Mouse (Mus musculus): ENCODE results near the gene Zic5.
"Not testable (repeated sequence)": the region's sequence is repeated elsewhere in the genome, so short reads cannot be mapped to it uniquely, and the experiment has no call there.

Zic5 gene

DNA sequence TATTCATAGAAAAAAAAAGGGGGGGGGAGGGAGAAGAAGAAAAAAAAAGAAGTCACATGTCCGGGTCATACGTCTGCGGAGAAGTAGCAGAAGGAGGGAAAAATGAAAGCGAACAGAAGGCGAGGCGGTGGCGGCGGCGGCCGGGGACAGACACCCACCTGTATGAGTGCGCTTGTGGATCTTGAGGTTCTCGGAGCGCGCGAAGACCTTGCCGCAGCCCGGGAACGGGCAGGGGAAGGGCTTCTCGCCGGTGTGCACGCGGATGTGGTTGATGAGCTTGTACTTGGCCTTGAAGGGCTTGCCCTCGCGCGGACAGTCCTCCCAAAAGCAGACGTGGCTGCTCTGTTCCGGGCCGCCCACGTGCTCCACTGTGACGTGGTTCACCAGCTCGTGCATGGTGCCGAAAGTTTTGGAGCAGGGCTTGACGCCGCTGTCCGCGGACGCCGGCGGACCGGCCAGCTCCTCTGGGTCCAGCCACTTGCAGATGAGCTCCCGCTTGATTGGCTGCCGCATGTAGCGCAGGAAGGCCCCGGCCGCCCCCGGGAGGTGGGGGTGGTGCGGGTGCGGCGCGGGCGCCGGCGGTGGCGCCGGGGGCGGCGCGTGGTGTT, 1.6 kb downstream of the Zic5 start:
- peak; percentile 33 for DNase-seq

DNA sequence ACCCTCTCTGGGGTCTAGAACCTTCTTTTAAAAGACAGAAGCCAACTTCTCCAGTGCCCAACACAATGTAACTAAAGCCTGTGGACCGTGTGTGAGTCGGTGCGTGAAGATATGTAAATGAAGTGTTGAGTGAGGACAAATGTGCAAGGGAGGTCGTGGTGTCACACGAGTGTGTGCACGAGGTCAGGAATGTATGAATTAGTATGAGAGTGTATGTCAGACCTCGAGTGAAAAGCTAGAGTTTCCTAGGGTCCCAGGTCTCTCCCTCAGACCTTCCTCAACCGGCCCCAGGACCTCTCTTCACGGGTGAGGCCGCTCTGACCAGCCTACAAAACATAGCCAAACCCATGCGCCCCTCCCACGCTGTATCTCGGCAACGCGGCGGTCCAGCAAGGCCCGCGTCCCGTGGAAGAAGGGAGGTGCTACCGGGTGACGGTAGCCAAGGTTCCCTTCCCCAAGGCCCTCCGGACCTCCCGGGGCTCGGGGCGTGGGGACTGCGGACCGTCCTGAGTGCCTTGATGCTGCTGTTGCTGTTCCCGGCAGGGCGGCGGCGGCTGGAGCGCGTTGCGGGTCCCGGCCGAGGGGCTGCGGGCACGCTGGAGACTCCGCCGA, 2.3 kb downstream of the Zic5 start:
- no peak for DNase-seq

DNA sequence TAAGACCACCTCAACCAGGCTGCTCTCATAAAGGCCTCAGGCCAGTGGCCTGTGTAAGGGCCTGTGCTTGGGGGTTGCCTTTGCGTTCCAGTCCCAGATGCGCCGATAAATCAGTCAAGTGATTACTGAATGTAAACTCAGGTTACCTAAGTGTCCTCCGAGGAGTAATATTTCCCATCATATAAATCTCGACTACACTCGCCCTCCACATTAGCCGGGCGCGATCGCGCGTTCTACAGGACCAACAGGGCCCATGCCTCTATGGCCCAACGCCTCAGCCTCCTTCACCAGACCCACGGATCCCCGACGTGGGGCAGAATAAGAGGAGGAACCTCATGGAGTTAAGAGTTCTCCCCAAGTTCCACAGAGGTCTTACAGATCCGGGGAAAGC, 2.8 kb downstream of the Zic5 start:
- DNase-seq, result no peak

DNA sequence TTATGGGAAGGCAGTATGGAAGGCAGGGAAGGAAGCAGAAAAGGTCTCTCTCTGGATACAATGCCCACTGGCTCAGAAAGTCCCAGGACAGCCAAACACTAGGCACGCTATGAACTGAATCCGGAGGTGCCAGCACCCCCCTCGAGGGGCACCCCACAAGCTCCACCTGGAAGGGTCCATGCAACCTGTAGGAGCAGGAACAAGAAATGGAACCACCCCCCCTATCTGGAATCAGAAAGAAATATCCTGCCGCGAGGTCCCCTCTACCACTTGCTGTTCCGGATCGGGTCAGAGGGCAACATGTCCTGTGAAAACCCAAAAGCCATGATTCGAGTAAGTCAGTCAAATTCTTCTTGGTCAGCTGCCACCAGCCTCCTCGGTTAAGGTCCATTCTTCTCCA, 3.5 kb downstream of the Zic5 start:
- no peak for DNase-seq

DNA sequence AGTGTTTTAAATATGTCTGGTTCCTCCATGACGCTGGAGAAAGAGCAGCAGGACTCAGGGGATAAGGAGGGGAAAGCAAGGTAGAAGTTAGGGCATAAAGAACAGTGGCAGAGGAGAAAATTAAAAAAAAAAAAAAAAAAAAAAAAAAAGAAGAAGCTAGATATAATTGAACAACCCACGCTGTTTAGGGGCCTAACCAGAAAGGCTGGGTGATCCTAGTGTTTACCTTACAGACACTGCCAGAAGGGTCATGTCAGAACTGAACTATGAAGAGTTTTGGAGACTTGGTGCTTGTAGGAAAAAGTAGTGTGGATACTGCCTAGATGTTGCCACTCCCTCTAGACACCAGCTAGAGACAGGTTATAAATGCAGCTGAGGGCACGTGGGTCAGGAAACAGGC, 4.0 kb downstream of the Zic5 start:
- DNase-seq, result no peak

DNA sequence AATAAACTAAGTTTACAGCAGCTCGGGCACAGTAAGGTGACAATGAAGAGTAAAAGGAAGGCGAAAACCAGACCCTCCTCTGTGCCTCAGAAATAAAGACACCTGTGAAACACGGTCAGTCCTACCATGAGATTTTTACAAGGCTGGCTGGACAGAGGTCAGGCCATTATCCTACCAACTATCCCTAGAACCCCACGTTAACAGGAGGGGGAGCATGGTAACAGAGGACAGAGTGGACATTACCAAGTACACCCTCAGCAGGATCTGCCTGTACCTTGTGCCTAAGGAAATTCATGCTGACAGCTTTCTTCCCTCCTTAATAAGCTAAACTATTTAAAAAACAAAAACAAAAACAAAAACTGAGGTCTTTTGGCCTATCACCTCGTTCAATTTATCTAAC, 5.3 kb downstream of the Zic5 start:
- no peak for DNase-seq

DNA sequence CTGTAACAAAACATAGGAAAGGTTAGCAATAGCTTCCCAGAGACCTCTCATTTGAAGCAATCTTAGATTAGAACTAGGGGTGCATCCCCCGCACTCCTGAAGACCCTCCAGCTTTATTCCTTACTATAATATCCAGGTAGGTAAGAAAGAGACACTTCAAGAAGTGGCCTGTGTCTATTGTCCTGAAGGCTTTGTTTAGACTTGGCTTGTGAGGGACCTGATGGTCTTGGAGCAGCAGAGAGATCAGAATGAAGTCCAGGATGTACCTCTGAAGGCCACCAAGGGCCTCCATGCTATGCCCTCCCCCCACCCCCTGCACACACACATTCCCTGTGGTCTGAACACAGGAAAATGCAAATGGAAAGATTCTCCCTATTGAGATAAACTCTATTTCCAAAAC, 5.7 kb downstream of the Zic5 start:
- no peak for DNase-seq

DNA sequence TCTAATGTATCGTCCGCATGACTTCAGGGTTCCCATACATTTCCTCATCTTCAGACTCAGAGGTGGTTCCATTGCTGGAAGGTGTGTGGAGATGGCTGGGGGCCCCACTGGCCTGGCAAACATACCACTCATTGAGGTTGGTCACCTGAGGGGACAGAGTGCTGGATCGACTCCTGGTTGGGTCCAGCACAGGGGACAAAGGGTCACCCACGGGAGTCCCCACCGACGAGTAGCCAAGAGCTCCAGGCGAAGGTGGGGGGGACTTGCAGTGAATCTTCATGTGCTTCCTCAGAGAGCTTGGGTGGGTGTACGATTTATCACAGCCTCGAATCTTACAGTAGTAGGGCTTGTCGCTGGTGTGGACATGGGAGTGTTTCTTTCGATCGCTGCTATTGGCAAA, 6.1 kb downstream of the Zic5 start:
- DNase-seq, result not testable (repeated sequence)

DNA sequence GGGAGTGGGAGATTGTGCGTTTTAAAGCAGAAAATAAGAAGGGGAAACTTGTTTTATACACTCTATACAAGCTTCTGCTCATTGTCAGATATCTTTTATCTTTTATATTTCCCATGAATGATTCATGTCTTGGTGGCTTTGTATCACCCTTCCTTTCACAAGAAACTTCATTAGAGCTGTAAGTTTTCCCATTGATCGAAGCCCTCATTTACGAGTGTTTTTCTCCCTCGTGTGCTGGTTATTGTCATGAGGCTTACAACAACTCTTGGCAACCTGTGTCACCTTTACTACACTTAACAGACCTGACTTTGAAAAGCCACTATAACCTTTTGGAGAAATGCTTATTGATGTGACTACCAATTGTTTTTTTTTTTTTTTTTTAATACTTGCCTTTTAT, 9.9 kb downstream of the Zic5 start:
- no peak for DNase-seq

DNA sequence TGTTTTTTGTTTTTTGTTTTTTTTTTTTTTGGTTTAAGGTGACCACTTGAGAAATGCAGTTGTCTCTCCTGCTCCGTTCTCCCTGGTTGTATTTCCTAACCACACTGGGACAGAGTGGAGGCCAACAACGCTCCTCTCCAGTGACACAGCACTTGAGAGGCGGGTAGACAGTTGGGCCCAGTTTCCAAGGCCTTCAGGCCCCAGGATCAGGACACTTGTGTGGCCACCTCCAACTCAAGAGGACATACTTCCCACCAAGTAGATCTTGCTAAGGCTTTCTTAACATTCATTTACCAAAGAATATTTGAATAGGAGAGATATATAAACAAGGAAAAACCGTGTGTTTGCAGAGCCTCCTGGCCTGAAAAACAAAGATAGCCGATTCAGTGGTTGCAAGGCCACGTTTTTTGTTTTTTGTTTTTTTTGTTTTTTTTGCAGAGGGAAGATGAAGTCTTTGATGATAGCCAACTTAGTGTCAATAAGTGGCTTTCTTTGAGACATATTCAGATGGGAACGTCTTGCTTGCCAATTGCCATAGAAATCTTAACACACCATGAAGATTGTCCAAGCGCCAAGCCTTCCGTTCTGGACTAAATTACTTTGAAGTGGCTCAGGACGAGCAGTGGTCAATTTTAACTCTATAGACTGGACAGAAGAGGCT, 10.4 kb downstream of the Zic5 start:
- DNase-seq, result no peak

DNA sequence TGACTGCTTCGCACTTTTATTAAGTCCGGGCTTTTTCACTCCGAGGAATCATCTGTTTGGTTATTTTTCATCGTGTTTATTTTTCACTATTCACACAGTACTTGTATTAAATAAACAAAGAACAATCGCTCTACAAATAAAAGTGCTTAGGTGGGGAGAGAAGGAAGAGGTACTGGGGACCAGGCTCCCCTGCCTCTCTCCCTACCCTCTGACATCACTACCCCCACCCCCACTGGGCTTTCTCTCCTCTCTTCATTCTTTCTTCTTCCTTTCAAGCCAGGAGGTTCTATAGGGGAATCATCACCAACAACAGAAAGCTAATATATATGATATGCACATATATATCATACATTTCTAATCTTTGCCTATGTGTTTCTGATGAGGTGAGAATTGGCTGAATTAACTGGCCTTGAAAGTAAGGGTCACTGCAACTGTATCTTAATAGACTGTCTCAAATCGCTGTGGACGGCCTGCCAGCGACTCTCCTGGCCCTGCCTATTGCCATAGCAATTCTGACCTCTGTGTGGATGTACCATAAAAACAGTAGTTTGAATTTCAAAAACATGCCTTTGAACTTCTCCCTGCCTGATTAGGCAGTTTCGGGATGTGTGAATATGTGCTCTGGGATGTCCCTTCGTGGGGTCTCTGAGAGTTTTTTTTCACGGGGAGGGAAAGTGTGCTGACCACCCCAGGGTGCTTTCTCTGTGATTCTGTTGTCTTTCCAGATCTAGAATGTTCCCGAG, 11.3 kb downstream of the Zic5 start:
- no peak for DNase-seq

DNA sequence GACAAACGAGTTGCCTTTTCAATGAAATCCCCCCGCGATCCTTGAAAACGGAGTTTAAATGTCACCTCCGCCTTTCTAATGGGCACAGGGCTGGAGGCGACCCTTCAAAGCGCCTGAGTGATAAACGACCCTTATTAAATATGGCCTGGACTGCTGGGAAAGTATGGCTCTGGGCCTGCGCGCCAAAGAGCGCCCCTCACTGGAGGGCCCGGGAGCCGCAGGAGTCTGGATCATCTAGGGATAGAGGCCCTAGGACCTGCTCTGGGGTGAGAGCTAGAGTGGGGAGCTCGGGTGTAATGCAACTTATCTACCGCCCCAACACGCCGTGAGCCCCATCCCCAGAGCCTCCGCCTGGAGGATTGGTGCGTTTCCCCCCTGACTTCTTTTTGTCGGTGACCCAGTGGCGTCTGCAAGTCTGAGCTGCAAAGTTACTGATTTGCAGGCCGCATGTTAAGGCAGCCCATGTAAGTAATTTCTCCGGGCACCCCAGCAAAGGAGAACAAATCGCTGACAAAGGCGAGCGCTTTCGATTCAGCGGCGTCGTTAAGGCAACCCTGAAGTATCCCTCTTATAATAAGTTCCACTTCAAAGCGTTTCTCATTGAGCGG, 12.0 kb downstream of the Zic5 start:
- no peak for DNase-seq

DNA sequence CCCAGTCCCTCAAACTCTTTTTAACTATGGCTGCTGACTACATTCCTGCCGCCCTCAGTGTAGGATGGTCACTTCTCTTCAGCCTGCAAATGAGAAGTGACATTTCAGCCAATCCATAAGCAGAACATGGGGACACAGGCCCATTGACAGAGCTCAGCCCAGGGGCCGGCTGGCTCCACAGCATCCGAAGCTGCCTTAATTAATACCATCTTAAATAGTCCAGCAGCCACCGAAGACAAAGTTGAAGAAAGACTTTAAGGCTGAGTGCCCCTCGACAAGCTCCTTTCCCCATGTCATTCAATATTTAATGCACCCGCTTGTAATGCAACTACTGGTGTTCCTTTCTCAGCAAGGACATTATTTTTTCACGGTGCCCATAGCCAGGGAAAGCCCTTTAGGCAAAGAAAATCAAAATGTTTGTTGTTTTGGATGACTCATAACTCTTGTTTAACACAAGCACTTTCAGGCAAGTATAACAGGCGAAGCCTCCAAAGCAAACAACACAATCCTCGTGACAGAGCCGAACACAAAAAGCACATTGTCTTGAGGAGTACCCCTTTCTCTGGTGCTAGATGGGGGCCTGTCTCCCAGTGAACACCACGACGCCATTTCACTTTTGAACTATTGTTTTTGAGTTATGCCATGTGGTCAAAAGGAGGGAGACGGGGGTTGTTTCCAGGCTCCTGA, 12.6 kb downstream of the Zic5 start:
- DNase-seq, result no peak

DNA sequence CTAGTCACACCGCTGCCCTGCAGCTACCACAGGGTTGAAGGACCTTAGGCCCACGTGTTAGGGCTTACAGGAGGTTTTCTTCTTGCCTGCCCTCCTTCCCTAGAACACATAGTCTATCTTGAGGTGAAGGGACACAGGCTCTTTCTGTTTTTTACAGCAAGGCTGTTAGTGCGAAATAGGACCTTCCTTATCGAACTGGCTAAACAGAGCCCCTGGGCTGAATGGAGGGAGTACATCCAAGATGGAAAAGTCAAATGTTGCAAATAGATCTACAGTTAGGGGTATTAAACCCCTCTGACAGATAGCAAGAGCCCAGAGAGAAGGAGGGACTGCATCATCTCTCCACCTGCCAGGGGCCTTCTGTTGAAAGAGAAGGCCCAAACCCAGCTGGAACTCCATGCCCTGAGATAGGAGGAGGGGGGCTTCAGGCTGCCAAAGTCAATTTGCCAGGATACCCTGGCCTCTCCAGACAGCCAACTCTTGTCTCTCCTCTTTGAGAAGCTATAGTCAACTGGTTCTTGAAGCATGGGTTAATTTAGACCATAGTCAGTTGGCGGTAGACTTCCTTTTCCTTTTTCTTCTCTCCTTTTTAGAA, 13.8 kb downstream of the Zic5 start:
- no peak for DNase-seq

DNA sequence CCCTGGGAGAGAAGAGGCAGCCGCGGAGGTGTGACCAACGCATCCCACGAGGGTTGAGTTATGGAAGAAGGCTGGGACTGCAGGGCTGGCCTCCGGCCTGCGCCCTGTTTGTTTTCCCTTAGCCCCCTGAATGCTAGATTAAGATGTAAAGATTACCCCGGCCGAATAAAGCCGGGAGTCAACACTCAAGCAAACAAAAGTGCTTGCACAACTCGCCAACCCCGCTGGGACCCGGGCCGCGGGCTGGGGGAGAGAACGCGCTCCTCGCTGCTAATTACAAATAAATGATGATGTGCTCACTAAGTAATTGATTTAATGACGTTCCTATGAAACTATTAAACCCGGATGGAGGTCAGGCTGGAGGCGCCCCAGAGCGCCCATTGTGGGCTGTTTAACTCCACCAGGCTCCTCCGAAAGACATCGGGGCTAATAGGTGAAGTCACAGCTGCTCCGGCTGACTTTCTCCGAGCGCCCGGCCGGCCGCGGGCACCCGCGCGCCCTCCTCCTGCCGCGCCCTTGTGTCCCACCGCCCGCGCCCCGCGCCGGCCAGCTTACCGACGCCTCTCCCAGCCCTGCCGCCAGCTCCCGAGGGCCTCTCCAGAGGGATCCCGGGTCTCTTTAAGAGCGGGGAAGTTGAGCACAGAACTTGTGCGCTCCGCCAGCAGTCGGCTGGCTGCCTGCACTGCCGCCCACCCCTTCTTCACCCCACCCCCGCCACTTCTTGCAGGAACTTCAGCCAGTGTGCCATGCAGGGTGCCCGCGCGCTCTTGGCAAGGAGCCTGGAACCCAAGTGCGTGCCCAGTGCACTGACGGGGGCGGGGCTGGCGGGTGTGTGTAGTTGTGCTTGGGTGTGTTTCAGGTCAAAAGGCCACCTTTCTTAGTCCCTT, 14.7 kb downstream of the Zic5 start, which contains the start of gene Gm5089:
Gene Gm5089 (minus strand): TSS at position 620 of the 887 bp plus-strand sequence.
- no peak for DNase-seq

DNA sequence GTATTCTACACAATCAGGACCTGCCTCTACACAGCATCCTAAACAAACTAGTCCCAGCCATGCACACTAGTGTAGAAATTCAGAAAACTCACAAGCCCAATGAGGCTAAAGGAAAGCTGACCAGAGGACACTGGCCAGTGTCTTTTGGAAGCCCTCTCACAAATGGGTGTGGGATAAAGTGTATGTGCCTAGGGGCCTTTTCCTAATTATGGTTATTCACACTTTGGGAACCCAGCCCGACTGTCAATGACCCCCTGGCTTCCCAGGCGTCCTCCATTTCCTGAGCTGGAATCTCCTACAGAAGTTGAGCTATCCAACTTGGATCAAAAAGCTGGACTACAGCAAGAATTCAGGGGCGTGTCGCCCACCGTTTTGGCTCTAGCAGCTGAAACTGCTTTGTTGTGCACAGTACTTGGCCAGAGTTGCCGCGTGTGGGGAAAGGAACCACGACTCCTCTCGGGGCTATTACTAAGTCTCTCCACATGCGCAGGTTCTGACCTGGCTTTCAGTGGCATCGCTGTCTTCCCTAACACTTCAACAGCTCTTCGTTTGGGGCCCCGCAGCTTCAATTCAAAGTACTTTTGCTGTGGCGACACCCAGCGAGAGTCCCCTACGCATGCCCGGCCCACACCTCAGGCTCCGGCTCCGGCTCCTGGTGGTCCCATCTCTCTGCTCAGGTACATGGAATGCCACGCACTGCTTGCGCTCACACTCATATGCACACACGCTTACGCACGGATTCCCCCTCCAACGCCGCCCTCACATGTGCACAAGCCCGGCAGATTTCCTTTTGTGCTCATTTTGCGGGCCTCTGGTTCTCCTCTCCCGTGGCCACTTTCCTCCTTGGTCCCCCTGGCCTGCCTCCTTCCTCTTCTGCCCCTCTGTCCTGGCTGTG, 15.6 kb downstream of the Zic5 start:
- DNase-seq, result no peak

DNA sequence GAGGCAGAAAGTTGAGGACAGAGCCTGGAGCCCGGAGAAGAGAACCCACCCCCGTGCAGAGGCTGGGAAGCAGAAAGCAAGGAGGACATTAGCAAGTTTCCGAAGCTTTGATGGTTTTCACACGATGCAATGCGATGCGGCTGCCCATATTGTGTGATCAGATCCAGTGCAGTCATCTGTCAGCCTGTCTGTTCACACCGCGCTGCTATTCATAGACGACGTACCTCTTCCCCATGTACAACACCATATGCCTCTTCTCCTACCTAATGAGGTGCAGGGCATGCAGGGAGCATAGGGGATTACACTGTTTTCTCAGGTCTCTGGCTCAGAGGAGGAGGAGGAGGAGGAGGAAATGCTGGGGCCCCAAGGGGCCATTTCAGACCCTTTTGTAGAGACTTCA, 28.6 kb downstream of the Zic5 start:
- no peak for DNase-seq

DNA sequence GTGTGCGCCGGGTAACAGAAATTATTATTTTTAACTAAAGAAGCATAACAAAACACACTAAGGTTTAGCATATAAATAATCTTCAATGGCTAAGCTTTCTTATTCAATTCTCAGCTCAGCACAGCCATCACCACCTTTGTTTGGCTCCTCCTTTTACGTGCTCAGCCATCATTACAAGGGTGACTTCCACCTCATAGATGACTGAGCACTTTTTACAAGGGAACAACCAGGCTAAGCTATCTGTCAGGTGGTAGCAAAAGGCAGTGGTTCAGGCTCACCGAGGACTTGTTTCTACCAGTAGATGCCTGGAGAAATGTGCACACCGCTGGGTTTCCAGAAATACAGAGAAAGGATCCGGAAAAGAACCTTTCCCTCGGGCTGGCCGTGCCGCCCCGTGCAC, 31.4 kb downstream of the Zic5 start:
- no peak for DNase-seq

DNA sequence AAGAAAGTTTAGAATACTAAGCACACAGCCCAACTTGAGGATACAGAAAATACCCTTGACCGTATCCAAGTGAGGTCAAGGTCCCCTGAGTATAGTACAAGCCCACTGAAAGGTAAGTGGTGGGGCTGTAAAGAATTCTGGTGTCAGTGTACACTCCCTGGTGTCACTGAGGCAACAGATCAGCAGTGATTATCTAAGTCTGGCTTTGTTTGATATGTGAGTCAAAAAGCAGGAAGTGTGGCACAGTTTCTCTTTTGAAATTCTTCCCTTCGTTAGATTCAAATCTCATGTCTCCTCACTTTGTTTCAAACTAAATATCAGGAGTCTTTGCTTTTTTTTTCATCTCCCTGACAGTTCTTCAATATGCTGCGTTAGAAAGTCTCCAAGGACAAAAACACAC, 32.9 kb downstream of the Zic5 start:
- no peak for DNase-seq

DNA sequence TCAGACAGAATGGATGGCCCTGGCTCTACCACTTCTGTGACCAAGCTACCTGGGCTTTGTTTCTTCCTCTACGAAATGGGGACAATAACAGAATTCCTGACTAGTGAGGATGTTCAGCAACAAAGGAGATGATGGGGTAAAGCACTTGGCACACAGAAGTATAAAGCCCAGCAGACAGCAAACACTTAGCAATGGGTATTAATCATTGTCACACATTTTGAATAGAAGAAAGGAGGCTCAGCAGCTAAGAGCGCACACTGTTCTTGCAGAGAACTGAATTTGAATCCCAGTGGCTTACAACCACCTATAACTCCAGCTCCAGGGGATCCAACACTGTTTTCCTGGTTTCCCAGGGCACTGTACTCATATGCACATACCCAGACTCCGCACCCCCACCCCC, 37.8 kb downstream of the Zic5 start:
- DNase-seq, result no peak
